Mouse (Mus musculus) embryo, embryonic 11.5 days (tissue): ENCODE measurements around the gene Adipor1.
"Not testable (repeated sequence)": the region's sequence is repeated elsewhere in the genome, so short reads cannot be mapped to it uniquely, and the experiment has no call there.

Source experiments
- DNase-seq: peaks from one replicate; pipeline ENCODE4 v3.0.0-alpha.2; 2012; ENCODE audit warnings: low read depth, low spot score

The Adipor1 gene

DNA sequence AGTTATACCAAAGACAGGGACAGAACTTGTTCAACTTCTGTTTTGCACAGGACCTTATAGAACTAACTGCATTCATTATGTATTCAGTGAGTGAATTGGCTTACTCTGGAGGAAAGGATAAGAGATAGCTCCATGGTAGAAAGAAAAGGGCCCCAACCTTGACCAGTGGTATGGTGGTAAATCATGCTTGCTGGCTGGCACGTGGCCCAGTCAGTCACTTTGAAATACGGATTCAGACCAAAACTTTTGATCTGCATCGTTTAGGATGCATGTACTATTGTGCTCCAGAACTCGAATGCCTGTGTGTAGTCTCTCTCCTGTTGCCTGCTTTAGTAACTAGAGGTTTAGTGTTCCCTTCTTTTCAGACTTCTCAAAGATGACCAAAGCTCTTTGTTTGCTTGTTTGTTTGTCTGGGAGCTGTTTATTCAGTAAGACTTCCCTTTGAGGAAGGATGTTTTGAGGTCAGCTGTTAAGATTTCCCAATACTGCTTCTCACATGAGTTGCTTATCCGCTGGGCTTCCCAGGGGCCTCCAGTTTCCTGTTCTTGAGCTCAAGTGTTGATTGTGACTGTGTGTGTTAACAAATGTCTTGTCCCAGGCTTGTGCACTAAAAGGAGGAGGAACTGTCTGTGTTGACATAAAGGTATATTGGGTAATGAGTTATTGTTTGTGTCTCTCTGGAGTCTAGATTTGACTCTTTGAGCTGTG is 4.7 kb downstream of the Adipor1 start:
- no peak for DNase-seq

DNA sequence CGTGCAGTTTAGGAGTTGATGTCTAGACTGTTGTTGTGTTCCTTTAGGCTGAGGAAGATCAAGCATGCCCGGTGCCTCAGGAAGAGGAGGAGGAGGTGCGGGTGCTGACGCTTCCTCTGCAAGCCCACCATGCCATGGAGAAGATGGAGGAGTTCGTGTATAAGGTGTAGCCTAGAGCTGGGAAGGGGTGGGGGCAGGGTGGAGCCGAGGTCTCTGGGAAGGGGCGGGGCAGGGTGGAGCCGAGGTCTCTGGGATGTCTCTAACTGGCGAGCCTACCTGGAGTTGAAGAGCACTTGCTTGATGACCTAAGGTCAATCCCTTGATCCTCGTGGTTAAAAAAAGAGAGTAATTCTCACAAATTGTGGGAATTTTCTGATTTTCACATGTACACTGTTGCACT is 8.7 kb downstream of the Adipor1 start:
- DNase-seq, result no peak

DNA sequence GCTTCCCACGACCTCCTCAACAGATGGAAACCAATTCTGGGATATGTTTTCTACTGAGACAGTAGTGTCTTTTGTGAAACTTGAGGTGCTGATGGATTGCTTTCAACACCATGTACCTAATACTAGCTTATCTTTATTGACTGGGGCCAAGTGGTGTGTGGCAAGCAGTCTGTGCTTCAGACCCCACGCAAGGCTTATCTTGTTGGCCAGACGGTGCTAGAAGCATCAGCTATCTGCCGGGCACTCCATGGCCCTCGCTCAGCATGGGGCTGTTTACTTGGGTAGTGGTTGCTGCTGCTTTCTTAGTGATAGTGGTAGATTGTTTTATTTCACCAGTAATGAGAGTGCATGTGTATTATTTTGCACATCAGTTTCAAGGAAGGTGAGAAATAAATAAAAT is 11.1 kb downstream of the Adipor1 start:
- DNase-seq, result no peak

DNA sequence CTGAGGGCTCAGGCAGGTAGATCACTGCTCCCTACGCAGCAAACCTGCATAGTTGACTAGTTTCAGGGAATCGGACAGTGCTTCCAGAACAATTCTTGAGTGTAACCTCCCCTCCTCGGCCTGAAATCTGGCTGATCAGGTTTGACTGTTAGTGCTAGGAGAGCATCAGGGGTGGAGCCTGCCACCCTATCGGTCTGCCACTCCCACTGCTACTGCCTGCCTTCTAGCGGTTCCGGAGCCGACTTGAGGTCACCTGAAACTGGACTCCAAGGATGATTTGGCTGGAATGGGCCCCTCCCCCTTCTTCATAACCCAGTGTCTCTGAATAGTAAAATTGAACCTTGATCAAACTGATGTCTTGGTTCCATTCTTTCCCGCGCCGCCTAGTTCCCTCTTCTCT is 17.8 kb downstream of the Adipor1 start:
- no peak for DNase-seq

DNA sequence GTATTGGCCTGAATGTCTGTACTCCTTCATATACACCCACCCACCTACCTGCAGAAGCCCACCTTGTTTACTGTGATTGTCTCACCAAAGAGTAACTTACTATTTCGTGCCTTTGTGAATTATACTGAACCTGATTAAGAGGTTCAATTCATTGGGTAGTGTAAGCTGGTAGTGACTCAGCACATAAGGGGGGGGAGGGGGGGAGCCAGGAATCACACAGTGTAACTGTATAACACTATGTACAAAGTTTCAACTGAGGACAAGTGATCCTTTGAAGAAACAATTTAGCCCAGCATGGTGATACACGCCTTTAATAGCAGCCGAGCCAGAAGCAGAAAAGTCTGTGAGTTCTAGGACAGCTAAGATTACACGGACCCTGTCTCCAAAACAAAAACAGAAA is 18.3 kb downstream of the Adipor1 start:
- no peak for DNase-seq

DNA sequence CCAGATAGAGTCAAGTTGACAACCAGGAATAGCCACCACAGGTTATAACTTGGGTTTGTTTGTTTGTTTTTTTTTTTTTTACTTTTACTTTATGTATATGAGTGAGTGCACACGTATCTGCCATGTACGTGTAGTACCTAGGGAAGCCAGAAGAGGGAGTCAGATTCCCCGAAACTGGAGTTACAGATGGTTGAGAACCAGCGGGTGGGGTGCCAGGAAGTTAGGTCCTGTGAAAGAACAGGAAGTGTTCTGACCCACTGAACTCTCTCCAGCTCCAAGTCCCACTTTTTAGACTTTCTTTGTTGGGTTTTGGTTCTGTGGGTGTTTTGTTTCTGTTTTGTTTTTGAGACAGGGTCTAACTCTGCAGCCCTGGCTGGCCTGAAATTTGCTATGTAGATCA is 20.2 kb downstream of the Adipor1 start:
- no peak for DNase-seq

DNA sequence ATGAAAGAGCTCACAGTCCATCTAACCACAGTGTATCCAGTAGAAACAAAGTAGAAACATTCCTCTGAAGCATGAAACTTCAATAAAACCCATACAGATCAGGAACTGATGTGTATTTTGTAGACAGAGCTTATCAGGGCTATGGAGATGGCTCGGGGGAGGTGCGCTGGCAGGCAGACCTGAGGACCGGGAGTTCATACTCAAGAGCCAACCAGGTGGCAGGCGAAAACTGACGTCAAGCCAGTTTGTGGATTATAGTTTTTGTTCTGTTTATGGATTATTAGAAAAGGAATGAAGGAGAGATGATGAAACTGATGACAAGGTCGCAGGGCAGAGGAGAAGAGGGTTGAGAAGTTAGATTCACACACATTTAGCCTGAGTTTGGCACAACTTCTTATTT is 25.3 kb downstream of the Adipor1 start:
- DNase-seq, result no peak

DNA sequence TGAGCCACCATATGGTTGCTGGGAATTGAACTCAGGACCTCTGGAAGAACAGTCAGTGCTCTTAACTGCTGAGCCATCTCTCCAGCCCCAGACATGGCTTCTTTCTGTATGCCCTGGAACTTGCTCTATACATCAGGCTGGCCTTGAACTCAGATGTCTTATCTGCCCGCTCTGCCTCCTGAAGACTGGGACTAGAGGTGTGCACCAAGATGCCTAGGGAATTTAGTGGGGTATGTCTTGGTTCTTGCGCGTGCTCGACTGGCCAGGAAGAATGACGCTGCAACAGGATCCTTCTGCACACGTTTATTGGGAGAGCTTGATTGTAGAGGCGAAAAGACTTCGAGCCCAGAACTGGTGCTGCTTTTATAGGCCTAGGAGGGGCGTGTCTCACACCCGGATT is 26.6 kb downstream of the Adipor1 start:
- DNase-seq, result not testable (repeated sequence)

DNA sequence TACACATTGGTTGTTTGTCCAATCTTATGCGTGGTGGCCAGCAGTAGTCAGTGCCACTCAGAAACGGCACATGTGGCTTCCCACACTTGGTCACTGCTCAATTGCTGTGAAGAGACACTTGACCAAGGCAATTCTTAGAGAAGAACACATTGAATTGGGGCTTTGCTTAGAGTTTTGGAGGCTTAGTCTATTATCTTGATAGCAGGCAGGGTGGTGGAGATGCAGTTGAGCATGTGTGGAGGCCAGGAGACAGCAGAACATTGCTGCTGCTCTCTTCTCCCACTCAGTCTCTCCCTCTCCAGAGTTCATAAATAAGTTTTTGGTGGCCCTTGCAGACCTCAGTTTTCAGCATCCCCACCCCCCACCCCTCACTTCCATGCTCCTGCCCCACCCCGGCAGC is 27.2 kb downstream of the Adipor1 start:
- no peak for DNase-seq

DNA sequence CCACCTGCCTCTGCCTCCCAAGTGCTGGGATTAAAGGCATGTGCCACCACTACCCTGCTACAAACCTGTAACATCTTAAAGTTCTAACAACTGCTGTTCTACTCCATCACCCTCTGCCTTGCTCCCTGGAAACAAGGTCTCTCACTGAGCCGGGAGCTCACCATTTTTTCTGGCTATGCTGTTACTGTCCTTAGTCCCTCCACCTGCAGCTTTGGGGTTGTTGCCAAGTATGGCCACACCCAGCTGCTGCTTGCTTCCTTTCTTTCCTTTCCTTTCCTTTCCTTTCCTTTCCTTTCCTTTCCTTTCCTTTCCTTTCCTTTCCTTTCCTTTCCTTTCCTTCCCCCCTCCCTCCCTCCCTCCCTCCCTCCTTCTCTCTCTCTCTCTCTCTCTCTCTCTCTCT is 28.1 kb downstream of the Adipor1 start:
- DNase-seq, result not testable (repeated sequence)

DNA sequence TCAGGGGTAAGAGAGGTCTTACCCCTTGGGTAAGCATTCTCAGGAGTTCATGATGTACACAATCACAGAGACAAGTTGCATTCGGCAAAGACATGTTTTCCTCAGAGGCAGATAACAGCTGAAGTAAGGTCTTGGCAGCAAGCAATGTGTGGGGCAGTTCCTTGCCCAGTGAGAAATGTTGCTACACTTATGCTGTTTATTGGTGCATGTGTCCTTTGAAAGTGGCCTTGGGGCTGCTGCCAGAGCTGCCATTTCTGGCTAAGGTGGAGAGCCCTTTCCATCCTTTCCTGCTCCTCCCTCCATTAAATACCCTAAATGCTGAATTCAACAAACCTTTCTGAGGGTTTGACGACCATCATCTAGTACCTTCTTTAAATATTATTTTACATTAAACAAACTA is 30.2 kb downstream of the Adipor1 start:
- no peak for DNase-seq

DNA sequence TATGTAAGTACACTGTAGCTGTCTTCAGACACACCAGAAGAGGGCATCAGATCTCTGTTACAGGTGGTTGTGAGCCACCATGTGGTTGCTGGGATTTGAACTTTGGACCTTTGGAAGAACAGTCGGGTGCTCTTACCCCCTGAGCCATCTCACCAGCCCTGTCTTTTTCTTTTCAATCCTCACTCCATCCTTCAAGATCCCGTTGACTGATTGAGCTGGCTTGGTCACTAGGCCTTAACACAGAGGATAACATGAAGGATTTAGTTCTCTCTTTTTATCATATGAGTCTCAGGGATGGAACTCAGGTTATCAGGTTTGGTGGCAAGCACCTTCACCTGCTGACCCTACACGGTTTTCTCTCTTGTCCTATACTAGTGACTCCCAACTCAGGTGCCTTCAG is 33.4 kb downstream of the Adipor1 start:
- not testable (repeated sequence) for DNase-seq

DNA sequence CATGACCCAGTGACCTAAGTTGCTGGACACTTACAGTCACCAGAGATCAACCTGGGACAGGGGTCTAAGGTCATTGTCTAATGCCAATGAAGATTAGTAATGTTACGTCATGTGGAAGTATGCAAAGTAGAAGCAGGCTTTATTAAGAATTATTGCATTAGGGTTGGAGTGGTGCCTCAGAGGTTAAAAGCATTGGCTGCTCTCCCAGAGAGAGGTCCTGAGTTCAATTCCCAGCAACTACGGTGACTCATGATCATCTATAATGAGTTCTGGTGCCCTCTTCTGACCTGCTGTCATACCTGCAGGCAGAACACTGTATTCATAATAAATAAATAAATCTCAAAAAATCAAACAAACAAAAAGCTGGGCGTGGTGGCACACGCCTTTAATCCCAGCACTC is 35.0 kb downstream of the Adipor1 start:
- no peak for DNase-seq

DNA sequence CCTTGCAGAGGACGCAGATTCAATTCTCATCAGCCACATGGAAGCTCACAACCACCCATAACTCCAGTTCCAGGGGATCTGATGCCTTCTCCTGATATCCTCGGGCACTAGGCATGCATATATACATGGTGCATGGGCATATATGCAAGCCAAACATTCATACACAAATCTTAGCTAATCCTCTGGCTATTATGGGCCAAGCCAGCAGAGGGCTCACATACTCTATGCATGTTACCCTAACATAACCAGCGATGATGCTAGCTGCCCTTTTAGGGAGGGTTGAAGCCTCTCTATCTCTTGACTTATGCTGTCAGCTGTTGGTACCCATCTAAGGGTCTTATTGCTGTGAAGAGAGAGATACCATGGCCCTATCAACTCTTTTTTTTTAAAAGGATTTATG is 35.8 kb downstream of the Adipor1 start:
- DNase-seq, result no peak

DNA sequence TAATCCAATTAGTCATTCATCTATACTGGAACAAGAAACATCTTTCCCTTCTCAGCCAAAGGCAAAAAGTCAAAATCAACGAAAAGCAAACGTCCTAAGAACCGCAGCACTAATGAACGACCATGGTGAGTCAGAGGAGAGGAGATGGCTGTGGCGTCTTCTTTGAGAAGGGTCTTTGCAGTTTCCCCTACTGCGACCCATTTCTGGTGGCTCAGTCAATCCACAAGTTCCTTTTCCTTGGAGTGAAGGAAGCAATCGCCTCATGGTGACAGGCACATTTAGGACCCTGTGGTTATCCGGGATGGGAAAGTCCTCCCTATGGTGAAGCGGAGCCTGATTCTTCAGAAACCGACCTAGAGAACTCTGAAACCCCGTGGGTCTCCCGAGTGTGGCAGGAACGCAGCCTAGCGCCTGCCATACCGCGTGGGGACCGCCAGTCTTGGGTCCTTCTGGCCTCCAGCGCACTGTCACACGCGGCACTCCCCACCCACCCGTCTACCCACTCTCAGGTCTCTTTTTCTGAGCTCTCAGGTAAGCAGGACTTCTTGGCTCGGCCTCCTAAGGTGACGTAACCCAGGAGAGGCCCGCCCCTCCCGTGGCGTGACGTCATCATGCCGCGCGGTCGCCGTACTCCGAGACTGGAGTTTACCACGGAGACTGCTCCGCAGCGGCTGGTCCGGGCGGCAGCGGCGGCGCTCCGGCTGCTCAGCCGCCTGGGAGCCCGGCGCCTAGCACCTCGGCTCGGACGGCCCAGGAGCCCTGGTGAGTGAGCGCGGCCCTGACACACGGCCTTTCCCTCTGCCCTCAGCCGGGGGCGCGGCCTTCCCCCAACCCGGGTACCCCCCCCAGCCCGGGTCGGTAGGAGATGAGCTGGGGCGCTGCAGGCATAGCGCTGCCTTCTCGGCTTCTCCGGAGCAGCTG is 40.0 kb downstream of the Adipor1 start, which contains the start of gene Klhl12:
Klhl12 (plus strand) TSS at position 628 of the 921 bp plus-strand sequence.
- DNase-seq, result peak; percentile 87

DNA sequence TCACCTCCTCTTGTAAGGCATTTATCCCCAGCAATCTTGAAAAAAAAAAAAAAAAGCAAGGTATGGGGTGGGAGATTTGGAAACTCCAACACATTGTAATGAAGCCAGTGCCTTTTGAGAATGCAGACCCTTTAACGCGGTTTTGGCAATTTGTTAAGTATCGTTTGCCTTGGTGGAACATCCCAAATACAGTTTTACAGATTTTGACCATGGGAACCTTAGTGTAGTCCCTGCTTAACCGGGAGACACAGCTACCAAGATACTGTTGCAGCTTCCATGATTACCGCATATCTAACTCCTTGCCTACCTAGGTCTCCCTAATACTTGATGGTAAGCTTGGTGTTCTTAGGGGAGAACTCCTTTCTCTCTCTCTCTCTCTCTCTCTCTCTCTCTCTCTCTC is 40.9 kb downstream of the Adipor1 start:
- DNase-seq, result no peak

DNA sequence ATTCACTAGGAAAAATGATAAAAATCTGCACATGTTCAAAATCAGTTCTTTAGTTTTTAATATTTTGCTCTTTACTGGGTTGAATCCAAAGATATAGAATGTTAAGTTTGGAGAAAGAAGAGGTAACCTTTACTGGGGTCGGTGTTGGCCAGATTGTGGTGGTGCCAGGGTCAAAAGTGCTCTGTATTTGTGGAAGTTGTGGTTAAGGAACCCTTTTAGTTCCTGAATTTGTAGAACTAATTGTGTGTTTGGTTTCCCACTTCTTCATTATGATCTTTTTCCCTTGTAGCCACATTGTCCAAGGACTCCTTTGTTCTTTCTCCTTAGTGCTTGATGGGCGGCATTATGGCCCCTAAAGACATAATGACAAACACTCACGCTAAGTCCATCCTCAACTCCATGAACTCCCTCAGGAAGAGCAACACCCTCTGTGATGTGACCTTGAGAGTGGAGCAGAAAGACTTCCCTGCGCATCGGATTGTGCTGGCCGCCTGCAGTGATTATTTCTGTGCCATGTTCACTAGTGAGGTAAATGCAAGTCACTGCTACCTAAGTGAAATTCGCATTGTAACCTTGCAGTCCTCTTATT is 43.1 kb downstream of the Adipor1 start:
- DNase-seq, result no peak

DNA sequence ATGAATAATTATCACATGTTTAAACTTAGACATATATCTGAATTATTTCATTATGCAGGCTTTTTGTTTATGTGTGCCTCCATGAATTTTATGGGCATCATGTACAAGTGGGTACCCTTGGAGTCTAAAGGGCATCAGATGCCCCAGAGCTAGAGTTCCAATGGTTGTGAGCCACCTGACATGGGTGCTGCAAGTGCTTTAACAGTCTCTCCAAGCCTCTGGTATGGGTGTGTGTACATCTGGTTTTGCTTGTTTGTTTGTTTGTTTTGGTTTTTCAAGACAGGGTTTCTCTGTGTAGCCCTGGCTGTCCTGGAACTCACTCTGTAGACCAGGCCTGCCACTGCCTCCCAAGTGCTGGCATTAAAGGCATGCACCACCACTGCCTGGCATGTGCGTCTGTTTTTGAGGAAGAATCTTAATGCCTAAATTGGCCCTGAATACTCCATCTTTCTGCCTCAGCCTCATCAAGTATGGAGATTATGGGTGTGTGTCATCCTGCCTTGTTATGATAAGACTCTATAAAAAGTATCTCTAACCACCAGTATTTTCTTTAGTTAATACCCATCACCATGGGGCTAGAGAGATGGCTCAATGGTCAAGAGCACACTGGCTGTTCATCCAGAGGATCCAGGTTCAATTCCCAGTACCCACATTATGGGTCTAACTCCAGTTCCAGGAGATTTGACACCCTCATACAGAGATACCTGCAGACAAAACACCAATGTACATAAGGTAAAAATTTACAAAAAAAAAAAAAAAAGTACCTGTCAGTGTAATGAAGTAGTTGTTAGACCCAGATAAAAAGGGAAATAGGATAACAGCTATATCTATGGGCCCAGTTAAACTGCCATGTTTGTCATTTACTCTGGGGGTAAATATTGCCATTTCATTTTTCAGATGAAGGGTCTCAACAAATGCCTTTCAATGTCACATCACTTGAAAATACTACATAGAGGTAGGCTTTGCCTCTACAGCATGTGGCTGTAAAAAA is 45.4 kb downstream of the Adipor1 start:
- DNase-seq, result no peak
